Mouse (Mus musculus): Measurements from ENCODE around the gene Gcdh. TPM values are rescaled to one million over a fixed set of nuclear protein-coding genes. Genes with fewer than 3 reads are reported as not detected.

Gene Gcdh
- polyA plus RNA-seq (2012; rRNA removed): 38.6 and 64.2 TPM in 2 replicates

GRCm38 (mm10) chr8:84893709-84894134, at the start of gene Gcdh:
TSS of gene Gcdh (minus strand) at chr8:84893921.
- 0% methylated on average over 11 of the region's 11 CpGs for WGBS
- peak; percentile 99 for DNase-seq (ENCODE audit: low read depth, low spot score)

GRCm38 (mm10) chr8:84937620-84938485, 44.1 kb upstream of the Gcdh start:
- WGBS: 56% methylated on average over 13 of the region's 13 CpGs
- no peak for DNase-seq (ENCODE audit: low read depth, low spot score)

DNA sequence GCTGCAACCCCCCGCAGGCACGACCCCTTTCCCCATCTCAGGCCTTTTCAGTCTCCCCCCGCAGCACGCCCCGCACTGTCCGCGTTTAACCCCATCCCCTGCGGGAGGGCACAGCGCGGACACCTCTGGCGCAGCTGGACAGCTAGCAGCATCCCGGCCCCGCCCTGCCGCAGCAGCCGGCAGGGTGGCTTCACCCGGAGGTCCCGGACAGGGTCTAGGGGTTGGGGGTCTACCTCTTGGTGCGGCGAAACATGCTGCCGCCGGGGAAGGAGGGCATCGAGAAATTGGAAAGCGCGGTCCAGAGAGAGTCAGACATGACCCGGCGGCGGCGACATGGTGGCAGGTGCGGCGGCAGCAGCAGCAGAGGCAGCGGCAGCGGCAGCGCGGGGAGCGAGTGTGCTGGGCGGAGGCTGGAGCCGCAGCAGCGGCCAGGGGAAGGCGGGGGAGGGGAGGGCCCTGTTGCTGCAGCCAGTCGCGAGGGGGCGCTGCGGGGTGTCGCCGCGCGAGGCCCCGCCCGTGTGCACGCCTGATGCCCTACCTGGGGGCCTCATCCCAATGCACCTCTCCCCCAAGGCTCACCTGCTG, 43.3 kb upstream of the Gcdh start, which contains the start of gene Mast1:
TSS of gene Mast1 (minus strand) at position 398 of the 585 bp plus-strand sequence.
- no peak for DNase-seq (ENCODE audit: low read depth, low spot score)
- 2% methylated on average over 50 of the region's 50 CpGs for WGBS

DNA sequence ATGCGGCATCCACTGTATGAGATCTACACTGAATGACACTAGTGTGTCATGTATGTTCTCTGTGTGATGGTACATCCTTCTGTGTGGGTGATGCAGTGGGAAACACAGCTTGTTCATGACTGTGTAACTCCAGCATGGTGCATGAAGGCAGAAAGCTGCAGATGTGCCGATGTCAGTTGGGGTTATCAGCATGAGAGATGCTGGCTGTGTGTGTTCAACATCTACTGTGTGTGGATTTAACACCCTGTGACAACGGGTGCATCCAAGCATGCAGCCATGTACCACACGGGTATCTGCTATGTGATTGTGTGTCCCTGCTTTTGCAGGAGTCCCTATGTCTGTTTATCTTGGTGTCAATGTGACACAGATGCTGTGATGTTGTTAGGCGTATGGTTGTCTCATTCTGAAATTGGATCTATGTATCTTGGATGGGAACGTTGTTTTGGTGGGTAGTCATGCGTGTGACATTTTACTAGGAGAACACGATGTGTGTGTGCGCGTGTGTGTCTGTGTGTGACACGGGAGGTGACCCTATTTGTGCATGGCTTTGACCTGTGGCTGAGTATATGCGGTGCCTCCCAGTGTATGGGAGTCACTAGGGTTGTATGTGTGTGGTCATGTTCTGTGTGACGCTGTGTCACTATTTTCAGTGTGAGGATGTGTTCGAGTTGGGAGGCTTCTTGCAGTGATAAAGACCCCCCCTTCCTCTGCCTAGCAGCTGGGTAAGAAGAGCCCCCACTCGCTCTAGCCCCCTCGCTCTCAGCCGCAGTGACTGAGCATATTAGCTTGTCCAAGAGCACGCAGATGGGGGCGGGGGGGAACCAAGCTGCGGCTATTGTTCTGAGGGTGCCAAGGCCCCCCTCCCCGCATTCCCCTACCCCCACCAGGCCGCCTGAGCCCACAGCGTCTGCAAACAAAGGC, 42.6 kb upstream of the Gcdh start:
- no peak for DNase-seq (ENCODE audit: low read depth, low spot score)
- 24% methylated on average over 23 of the region's 23 CpGs for WGBS

DNA sequence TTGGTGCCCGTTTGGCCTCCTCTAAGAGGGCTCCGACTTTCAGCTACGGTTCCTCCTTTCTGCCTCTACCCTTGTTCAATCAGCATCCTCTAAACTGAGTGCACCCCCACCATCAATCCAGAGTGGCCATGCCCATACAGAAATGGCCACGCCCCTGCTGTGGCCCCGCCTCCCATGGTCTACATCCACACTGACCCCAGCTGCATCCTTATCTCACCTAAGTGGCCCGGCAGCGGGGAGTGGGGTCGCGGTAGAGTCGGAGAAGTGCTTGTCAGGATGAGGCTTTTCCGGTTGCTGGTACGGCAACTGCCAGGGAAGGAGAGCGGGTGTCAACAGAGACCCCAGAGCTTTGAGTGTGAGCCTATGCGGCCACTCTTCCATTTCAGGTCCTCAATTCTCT, 41.8 kb upstream of the Gcdh start:
- no peak for DNase-seq (ENCODE audit: low read depth, low spot score)
- 6% methylated on average over 14 of the region's 14 CpGs for WGBS

- 3% methylated on average over 15 of the region's 15 CpGs for WGBS
- no peak for DNase-seq (ENCODE audit: low read depth, low spot score)
Measured at GRCm38 (mm10) chr8:84934860-84935259, 41.1 kb upstream of the Gcdh start.

DNA sequence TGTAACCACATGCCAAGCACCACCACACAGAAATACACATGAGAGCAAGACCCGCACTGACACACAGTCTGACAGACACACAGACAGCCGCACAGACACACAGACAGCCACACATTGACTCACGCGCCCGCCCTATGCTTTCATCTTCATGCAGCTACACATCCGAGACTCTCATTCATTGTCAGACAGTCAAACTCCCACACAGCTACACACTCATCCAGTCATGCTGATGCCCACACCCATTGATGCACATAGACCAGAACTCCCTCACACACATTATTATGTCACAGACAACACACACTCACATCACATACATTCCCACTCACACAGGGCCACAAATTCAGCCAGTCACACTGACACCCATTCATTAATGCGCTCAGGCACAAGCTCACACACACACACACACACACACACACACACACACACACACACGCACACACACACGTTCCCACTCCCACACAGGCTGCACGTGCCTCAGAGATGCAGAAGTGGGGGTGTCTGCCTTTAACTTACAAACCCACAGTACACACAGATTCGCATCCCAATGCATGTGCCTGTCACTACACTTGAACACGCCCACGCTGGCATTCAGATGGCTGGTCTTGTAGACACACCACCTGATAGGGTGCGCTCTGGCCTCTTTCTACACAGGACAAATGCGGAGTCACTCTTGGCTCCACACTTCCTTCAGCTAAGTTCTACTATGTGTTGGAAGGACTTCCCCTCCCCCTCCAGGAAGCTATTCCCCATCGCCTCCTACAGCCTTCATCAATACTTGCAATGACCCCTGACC, 40.2 kb upstream of the Gcdh start:
- no peak for DNase-seq (ENCODE audit: low read depth, low spot score)
- 72% methylated on average over 16 of the region's 16 CpGs for WGBS

DNA sequence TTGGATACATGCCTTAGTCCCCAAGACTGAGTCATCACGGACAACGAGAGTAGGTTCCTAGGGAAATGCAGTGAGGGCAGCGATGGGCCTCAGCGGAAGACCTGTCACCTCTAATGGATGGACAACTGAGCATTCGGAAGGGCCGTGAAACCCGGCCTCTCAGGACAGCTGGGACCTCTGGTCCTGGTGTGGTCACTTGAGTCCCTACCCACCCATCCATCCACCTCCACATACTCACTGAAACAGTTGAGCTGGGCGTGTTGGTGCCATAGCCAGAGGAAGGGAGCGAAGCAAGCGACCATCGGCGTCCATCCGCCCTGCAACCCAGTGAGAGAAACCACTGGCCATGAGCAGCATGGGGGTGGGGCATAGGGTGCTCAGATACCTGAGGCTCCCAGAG, 36.9 kb upstream of the Gcdh start:
- DNase-seq (ENCODE audit: low read depth, low spot score): no peak
- 84% methylated on average over 13 of the region's 13 CpGs for WGBS

DNA sequence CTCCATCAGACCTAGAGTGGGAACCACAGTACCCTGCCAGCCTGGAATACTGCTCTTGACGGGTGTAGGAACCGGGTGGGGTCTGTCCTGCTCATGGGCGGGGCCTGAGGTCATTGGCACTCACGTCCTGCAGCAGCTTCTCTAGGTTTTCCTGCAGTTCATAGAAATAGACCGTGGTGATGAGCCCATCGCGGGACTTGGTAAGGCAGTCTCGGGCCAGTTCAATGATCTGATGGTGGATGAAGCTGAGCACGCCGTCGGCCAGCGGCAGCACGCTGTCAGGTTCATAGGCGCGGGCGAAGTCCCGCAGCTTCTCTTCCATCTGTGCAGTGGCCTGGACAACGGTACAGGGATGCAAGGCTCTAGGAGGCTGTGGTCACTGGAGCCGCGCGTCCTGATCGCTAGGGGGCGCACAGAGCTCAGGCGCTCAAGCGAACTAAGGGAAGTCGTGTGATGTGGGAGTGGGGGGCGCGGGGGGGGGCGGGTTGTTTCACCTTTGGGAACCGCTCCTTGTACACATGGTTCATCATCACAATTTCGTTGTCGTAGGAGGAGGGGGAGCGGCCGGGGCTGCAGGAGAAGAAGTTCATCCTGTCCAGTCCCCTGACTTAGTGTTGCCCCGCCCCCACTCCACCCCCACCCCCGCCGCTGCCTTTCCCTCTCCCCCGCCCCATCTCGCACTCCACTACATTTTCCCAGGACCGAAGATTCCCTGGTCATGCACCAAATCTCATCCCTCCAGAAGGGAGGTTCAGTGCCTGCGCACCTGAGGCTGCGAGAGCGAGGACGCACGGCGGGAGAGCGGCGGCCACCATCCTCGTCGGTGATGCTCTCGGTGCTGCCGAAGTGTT, 35.0 kb upstream of the Gcdh start:
- DNase-seq (ENCODE audit: low read depth, low spot score): no peak
- 5% methylated on average over 51 of the region's 52 CpGs for WGBS

DNA sequence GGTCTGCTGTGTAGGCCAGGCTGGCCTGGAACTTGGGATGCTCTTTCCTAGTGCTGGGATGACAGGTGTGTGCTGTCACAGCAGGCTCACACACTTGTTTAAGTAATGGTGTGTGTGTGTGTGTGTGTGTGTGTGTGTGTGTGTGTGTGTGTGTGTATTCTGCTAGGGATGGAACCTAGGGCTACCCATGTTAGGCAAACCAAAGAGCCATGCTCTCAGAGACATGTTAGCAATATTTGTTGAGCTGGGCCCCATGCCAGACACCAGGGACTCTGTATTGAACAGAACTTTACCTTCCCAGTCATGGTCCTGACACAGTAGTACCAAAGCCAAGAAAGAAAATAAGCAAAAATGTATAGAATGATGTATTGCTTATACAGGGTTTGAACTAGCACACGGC, 33.8 kb upstream of the Gcdh start:
- 84% methylated on average over 1 of the region's 1 CpGs for WGBS
- DNase-seq (ENCODE audit: low read depth, low spot score): no peak

- DNase-seq (ENCODE audit: low read depth, low spot score): no peak
- WGBS: 57% methylated on average over 7 of the region's 7 CpGs
Measured at GRCm38 (mm10) chr8:84925557-84925956, 31.8 kb upstream of the Gcdh start.

GRCm38 (mm10) chr8:84921596-84921995, 27.9 kb upstream of the Gcdh start:
- no peak for DNase-seq (ENCODE audit: low read depth, low spot score)
- 71% methylated on average over 2 of the region's 2 CpGs for WGBS

DNA sequence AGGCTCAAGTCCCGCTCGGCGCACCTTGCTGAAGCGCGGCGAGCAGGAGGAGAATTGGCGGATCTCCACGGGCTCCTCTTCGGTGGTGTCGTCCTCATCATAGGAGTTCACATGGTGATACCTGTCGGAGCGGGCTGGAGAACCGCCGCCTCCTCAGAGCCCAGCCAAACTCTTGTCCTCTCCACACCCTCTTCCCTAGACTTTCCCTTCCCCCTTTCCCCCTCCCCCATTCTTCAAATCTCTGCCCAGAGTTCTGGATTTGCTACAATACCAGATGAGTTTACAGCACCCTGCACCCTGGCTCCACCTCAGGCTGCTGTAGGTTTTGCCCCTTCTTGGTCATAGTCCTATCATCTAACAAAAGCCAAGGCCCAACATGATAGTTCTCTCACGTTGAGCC, 24.9 kb upstream of the Gcdh start:
- WGBS: 94% methylated on average over 15 of the region's 15 CpGs

DNA sequence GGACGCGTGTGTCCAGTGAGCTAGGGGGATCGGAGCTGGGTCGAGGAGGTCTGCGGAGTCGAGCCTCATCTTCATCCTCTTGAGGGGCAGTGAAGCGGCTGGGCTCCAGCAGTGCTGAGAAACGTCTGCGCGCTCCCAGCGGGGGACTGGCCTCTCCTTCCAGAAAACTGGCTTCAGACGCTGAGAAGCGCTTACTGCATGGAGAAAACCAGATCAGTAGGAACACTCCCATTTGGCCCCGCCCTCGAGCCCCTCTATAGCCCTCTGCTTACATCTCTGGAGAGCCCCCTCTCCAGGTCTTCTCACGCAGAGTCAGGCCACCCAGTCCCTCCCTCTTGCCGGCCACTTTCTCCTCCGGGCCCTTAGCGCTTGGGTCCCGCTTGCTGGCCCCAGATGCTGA, 24.1 kb upstream of the Gcdh start:
- WGBS: 62% methylated on average over 20 of the region's 20 CpGs
- no peak for DNase-seq (ENCODE audit: low read depth, low spot score)

More for the DNA sequence above, 24.9 kb upstream of the Gcdh start:
- no peak for DNase-seq (ENCODE audit: low read depth, low spot score)

DNA sequence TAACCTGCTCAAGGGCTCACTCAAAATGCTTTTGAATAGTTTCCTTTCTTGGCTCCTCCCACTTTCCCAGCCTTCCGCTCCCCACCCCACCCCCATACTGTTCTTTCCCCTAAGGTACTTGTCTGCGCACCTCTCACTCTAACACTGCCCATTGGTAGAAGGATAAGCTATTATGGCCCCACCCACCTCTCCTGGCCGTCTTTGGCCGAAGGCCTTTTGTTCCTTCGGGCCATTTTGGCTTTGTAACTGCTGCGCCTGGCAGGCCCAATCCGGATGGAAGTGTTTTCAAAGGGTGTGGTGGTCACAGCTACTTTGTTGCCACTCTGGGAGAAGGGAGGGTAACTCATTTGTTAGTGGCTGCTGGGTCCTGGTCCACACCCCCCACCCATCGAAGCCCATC, 21.5 kb upstream of the Gcdh start:
- no peak for DNase-seq (ENCODE audit: low read depth, low spot score)
- WGBS: 91% methylated on average over 8 of the region's 8 CpGs

DNA sequence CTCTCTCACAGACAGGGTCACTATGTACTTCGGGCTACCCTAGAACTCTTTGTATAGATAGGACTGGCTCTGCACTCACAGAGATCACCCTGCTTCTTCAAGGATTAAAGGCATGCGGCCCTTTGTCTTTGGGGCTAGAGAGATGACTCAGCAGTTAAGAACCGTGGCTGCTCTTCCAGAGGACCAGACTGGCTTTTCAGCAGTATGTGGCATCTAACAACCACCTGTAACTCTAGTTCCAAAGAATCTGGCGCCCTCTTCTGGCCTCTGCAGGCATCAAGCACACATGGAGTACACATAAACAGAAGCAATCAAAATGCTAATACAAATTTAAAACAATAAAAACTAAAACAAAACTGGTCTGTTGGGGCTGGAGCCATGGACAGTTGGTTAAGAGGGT, 20.2 kb upstream of the Gcdh start:
- 27% methylated on average over 4 of the region's 4 CpGs for WGBS
- no peak for DNase-seq (ENCODE audit: low read depth, low spot score)

GRCm38 (mm10) chr8:84913502-84913900, 19.8 kb upstream of the Gcdh start:
- 4% methylated on average over 9 of the region's 9 CpGs for WGBS
- DNase-seq (ENCODE audit: low read depth, low spot score): no peak

- DNase-seq (ENCODE audit: low read depth, low spot score): peak; percentile 73
- WGBS: under 1% methylated on average over 55 of the region's 55 CpGs
Measured at GRCm38 (mm10) chr8:84912895-84913501, 19.3 kb upstream of the Gcdh start.
